Mouse (Mus musculus): ENCODE measurements around the gene Mgat5b. TPM values are rescaled to one million over a fixed set of nuclear protein-coding genes. Genes with fewer than 3 reads are reported as not detected.
A peak's percentile ranks its signal among the peaks of the same experiment; 100 is the strongest.

Mgat5b gene
- polyA plus RNA-seq, 1 experiment from 2014 or later: 0.27 TPM

DNA sequence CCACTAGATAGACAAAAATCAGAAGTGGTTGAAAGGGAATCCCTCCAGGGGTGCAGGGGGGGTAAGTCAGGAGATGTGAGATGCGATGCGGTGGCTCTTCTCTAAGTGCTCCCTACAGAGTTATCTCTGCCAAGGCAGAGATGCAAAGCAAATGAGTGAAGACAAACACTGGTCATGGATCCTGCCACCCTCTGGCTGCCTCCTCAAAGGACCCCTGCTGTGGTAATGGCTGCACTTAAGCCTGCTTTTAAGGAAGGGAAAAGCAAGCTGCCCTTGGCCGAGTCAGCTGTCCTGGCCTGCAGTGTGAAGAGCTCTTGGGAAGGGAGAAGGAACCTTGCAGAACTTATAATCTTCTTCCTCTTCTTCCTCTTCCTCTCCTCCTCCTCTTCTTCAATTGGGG lies 78.3 kb downstream of the Mgat5b start:
- WGBS: 26% methylated on average over 3 of the region's 3 CpGs
- H3K9me3 ChIP-seq (ENCODE audit: control insufficient read depth, low read length): no peaks in the 10 kb centered on the region
- H3K4me1 ChIP-seq (replicated peaks; ENCODE audit: control insufficient read depth, insufficient read depth, low read length): no peaks in the 10 kb centered on the region
- no peak overlapping the region for H3K27ac ChIP-seq (ENCODE audit: low read depth, low read length)
- no peak overlapping the region for H3K4me2 ChIP-seq
- H3K4me3 ChIP-seq (ENCODE audit: low read depth, low read length): no peak overlapping the region
- ATAC-seq (replicated peaks; ENCODE audit: low FRiP score): no peak
- H3K27me3 ChIP-seq (replicated peaks; ENCODE audit: control insufficient read depth, insufficient read depth, low read length): peaks cover 39% of the 10 kb centered on the region
- H3K9ac ChIP-seq (ENCODE audit: low read depth, low read length): no peak overlapping the region
- no peaks in the 10 kb centered on the region for H3K36me3 ChIP-seq (ENCODE audit: control insufficient read depth, insufficient read depth, low read length)
- no peak for DNase-seq (ENCODE audit: low spot score)

DNA sequence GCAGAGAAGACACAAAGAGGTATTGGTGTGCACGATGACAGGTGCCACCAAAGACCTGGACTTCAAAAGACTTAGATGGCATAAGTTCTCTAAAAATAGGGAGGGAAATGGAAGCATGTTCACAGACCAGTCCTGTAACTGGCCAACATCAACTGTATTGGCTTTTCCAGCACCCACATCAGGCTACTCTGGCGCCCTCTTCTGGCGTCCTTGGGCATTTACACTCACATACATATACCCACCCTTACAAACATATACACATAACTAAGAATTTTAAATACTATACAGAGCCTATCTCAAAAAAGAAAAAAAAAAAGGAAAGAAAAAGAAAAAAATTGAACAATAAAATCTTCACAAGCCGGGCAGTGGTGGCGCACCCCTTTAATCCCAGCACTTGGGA lies 80.3 kb downstream of the Mgat5b start:
- Histone ChIP-seq H3K4me1 (replicated peaks; ENCODE audit: control insufficient read depth, insufficient read depth, low read length) (no peaks in the 10 kb centered on the region), H3K4me2 (no peak overlapping the region), H3K27ac (ENCODE audit: low read depth, low read length) (no peak overlapping the region), H3K4me3 (ENCODE audit: low read depth, low read length) (no peak overlapping the region), H3K27me3 (replicated peaks; ENCODE audit: control insufficient read depth, insufficient read depth, low read length) (peaks cover 27% of the 10 kb centered on the region), H3K9me3 (ENCODE audit: control insufficient read depth, low read length) (no peaks in the 10 kb centered on the region), H3K36me3 (ENCODE audit: control insufficient read depth, insufficient read depth, low read length) (no peaks in the 10 kb centered on the region), H3K9ac (ENCODE audit: low read depth, low read length) (no peak overlapping the region)
- WGBS: 89% methylated on average over 5 of the region's 5 CpGs
- ATAC-seq (replicated peaks; ENCODE audit: low FRiP score) (no peak), DNase-seq (ENCODE audit: low spot score) (no peak)

DNA sequence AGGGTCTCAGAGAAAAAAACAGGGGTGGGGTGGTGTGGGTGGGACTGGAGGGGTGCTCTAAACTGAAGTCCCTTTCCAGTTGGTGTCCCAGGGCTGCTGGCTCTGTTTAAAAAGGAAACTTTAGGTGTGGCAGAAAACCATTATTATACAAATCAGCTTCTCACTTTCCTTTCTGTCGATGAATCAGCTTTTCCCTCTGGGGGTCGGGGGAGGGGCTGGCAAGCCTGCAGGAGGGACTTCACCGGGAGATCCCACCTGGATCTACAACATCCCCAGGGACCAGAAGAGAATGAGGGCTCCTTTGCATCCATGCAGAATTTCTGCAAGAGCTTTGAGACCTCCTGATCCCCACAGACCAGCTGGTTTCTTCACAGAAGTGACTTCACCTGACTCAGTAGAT lies 81.6 kb downstream of the Mgat5b start:
- H3K4me2 ChIP-seq: no peak overlapping the region
- no peak overlapping the region for H3K9ac ChIP-seq (ENCODE audit: low read depth, low read length)
- WGBS: 20% methylated on average over 3 of the region's 3 CpGs
- no peak overlapping the region for H3K4me3 ChIP-seq (ENCODE audit: low read depth, low read length)
- ATAC-seq (replicated peaks; ENCODE audit: low FRiP score) (no peak), DNase-seq (ENCODE audit: low spot score) (no peak)
- H3K27ac ChIP-seq (ENCODE audit: low read depth, low read length): no peak overlapping the region
- H3K27me3 ChIP-seq (replicated peaks; ENCODE audit: control insufficient read depth, insufficient read depth, low read length): peaks cover 31% of the 10 kb centered on the region
- no peaks in the 10 kb centered on the region for H3K36me3 ChIP-seq (ENCODE audit: control insufficient read depth, insufficient read depth, low read length)
- no peaks in the 10 kb centered on the region for H3K4me1 ChIP-seq (replicated peaks; ENCODE audit: control insufficient read depth, insufficient read depth, low read length)
- no peaks in the 10 kb centered on the region for H3K9me3 ChIP-seq (ENCODE audit: control insufficient read depth, low read length)

- no peak overlapping the region for H3K27ac ChIP-seq (ENCODE audit: low read depth, low read length)
- ATAC-seq (replicated peaks; ENCODE audit: low FRiP score) (no peak), DNase-seq (ENCODE audit: low spot score) (no peak)
- peaks cover 38% of the 10 kb centered on the region for H3K27me3 ChIP-seq (replicated peaks; ENCODE audit: control insufficient read depth, insufficient read depth, low read length)
- WGBS: 47% methylated on average over 4 of the region's 4 CpGs
- H3K4me2 ChIP-seq: no peak overlapping the region
- H3K4me1 ChIP-seq (replicated peaks; ENCODE audit: control insufficient read depth, insufficient read depth, low read length): no peaks in the 10 kb centered on the region
- H3K9ac ChIP-seq (ENCODE audit: low read depth, low read length): no peak overlapping the region
- no peak overlapping the region for H3K4me3 ChIP-seq (ENCODE audit: low read depth, low read length)
- no peaks in the 10 kb centered on the region for H3K9me3 ChIP-seq (ENCODE audit: control insufficient read depth, low read length)
- no peaks in the 10 kb centered on the region for H3K36me3 ChIP-seq (ENCODE audit: control insufficient read depth, insufficient read depth, low read length)
These were observed 83.1 kb downstream of the Mgat5b start for GRCm38 (mm10) chr11:117001789-117002188.

DNA sequence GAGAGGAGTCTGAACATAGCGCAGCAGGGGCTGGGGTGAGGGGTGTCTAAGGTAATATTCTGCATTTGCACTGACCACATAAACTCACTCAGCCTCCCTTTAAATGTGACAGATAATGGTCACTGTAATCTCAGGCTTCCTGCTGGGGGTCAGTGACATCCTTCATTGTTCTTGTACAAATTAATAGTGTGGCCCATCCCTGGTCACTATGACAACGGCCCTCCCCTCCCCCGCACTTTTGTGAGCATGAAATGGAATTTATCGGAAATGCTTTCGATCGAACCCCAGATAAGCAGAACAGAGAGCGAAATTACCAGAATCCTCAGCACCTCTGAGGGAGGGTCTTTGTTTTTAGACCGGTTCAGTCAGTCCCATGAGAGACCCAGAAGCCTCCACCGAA lies 84.8 kb downstream of the Mgat5b start:
- H3K27me3 ChIP-seq (replicated peaks; ENCODE audit: control insufficient read depth, insufficient read depth, low read length): peaks cover 36% of the 10 kb centered on the region

DNA sequence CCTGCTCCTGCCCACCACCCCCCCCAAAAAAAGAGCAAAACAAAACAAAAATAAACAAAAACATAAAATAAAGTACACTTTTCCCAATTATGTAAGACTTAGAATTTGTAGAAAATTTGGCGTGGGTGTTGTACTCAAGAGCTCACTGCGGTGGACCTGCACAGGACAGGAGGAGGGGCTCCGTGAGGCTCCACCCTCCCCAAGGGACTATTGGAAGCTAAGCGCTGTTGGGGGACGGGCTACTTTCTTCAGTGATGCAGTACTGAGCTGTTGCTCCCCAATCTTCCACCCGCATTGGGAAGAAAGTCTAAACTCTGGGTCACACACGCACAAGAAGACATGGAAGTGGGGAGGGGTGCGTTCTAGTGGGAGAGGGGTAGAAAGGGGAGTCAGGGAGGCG lies 85.6 kb downstream of the Mgat5b start:
- Histone ChIP-seq H3K36me3 (ENCODE audit: control insufficient read depth, insufficient read depth, low read length) (no peaks in the 10 kb centered on the region), H3K4me3 (ENCODE audit: low read depth, low read length) (no peak overlapping the region), H3K4me1 (replicated peaks; ENCODE audit: control insufficient read depth, insufficient read depth, low read length) (no peaks in the 10 kb centered on the region), H3K9ac (ENCODE audit: low read depth, low read length) (no peak overlapping the region), H3K27ac (ENCODE audit: low read depth, low read length) (no peak overlapping the region), H3K4me2 (no peak overlapping the region), H3K27me3 (replicated peaks; ENCODE audit: control insufficient read depth, insufficient read depth, low read length) (peaks cover 36% of the 10 kb centered on the region), H3K9me3 (ENCODE audit: control insufficient read depth, low read length) (no peaks in the 10 kb centered on the region)
- no peak for ATAC-seq (replicated peaks; ENCODE audit: low FRiP score)
- no peak for DNase-seq (ENCODE audit: low spot score)
- WGBS: 15% methylated on average over 9 of the region's 9 CpGs

More for the DNA sequence above, 84.8 kb downstream of the Mgat5b start:
- no peak overlapping the region for H3K27ac ChIP-seq (ENCODE audit: low read depth, low read length)
- no peak for DNase-seq (ENCODE audit: low spot score)
- H3K4me2 ChIP-seq: no peak overlapping the region
- no peaks in the 10 kb centered on the region for H3K4me1 ChIP-seq (replicated peaks; ENCODE audit: control insufficient read depth, insufficient read depth, low read length)
- no peaks in the 10 kb centered on the region for H3K9me3 ChIP-seq (ENCODE audit: control insufficient read depth, low read length)
- no peaks in the 10 kb centered on the region for H3K36me3 ChIP-seq (ENCODE audit: control insufficient read depth, insufficient read depth, low read length)
- no peak for ATAC-seq (replicated peaks; ENCODE audit: low FRiP score)
- no peak overlapping the region for H3K4me3 ChIP-seq (ENCODE audit: low read depth, low read length)
- H3K9ac ChIP-seq (ENCODE audit: low read depth, low read length): no peak overlapping the region
- WGBS: 55% methylated on average over 9 of the region's 9 CpGs

- 45% methylated on average over 4 of the region's 4 CpGs for WGBS
- H3K4me2 ChIP-seq: no peak overlapping the region
- H3K4me3 ChIP-seq (ENCODE audit: low read depth, low read length): no peak overlapping the region
- H3K27me3 ChIP-seq (replicated peaks; ENCODE audit: control insufficient read depth, insufficient read depth, low read length): peaks cover 14% of the 10 kb centered on the region; the same call in 1 of the 2 replicates
- no peak for ATAC-seq (replicated peaks; ENCODE audit: low FRiP score)
- H3K9ac ChIP-seq (ENCODE audit: low read depth, low read length): no peak overlapping the region
- peaks cover 10% of the 10 kb centered on the region for H3K4me1 ChIP-seq (replicated peaks; ENCODE audit: control insufficient read depth, insufficient read depth, low read length)
- no peaks in the 10 kb centered on the region for H3K9me3 ChIP-seq (ENCODE audit: control insufficient read depth, low read length)
- no peaks in the 10 kb centered on the region for H3K36me3 ChIP-seq (ENCODE audit: control insufficient read depth, insufficient read depth, low read length)
- DNase-seq (ENCODE audit: low spot score): no peak
- H3K27ac ChIP-seq (ENCODE audit: low read depth, low read length): no peak overlapping the region
These were observed 98.8 kb downstream of the Mgat5b start for GRCm38 (mm10) chr11:117017462-117017861.

- Histone ChIP-seq H3K9me3 (ENCODE audit: control insufficient read depth, low read length) (peaks cover 2% of the 10 kb centered on the region; the same call in 1 of the 2 replicates), H3K9ac (ENCODE audit: low read depth, low read length) (no peak overlapping the region), H3K4me2 (0 out of 2 replicates have a peak overlapping the region, but pooled peaks have one; percentile 28), H3K27me3 (replicated peaks; ENCODE audit: control insufficient read depth, insufficient read depth, low read length) (peaks cover 14% of the 10 kb centered on the region; the same call in 1 of the 2 replicates), H3K4me1 (replicated peaks; ENCODE audit: control insufficient read depth, insufficient read depth, low read length) (peaks cover 10% of the 10 kb centered on the region), H3K27ac (ENCODE audit: low read depth, low read length) (no peak overlapping the region), H3K4me3 (ENCODE audit: low read depth, low read length) (no peak overlapping the region), H3K36me3 (ENCODE audit: control insufficient read depth, insufficient read depth, low read length) (no peaks in the 10 kb centered on the region)
- ATAC-seq (replicated peaks; ENCODE audit: low FRiP score) (peak; percentile 63), DNase-seq (ENCODE audit: low spot score) (peak; percentile 70)
- 1% methylated on average over 8 of the region's 8 CpGs for WGBS
These were observed 99.7 kb downstream of the Mgat5b start for GRCm38 (mm10) chr11:117018410-117018809.

DNA sequence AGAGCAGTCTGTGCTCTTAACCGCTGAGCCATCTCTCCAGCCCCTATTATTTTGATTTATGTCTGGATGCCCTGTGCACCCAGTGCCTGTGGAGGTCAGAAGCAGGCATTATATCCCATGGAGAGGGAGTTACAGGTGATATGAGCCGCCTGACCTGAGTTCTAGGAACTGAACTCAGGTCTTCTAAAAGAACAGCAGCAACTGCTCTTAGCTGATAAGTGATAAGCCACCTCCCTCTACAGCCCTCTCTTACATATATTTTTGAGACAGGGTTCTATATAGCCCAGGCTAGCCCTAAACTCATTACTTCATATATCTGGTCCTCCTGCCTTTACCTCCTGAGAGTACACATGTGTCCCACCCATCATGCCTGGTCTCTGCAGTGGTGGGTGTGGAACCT lies 102.4 kb downstream of the Mgat5b start:
- Histone ChIP-seq H3K9ac (ENCODE audit: low read depth, low read length) (no peak overlapping the region), H3K4me2 (no peak overlapping the region), H3K36me3 (ENCODE audit: control insufficient read depth, insufficient read depth, low read length) (no peaks in the 10 kb centered on the region), H3K4me1 (replicated peaks; ENCODE audit: control insufficient read depth, insufficient read depth, low read length) (peaks cover 10% of the 10 kb centered on the region), H3K27me3 (replicated peaks; ENCODE audit: control insufficient read depth, insufficient read depth, low read length) (peaks cover 14% of the 10 kb centered on the region; the same call in 1 of the 2 replicates), H3K27ac (ENCODE audit: low read depth, low read length) (no peak overlapping the region), H3K4me3 (ENCODE audit: low read depth, low read length) (no peak overlapping the region), H3K9me3 (ENCODE audit: control insufficient read depth, low read length) (peaks cover 7% of the 10 kb centered on the region; the same call in 1 of the 2 replicates)
- WGBS: 68% methylated on average over 2 of the region's 2 CpGs
- peak; percentile 74 for ATAC-seq (replicated peaks; ENCODE audit: low FRiP score)
- no peak for DNase-seq (ENCODE audit: low spot score)

Data from liver, embryonic 11.5 days (tissue).